Mouse (Mus musculus) T-helper 1 cell (primary cell): ENCODE measurements around the gene Acot6.

Experiments used
- in situ Hi-C: fragments of 300-600 bp; cut with MboI, MseI; formaldehyde crosslinking; loops from one replicate; pipeline ENCODE4 v1.15.1; 2025; ENCODE audit warnings: high pct_unique_total_duplicates

Acot6 gene

GRCm38 (mm10) chr12:84151911-84152310 lies 51.5 kb downstream of the Acot6 start:
- in situ Hi-C loops: no loop called here

GRCm38 (mm10) chr12:84152352-84153190 lies 52.1 kb downstream of the Acot6 start:
- in situ Hi-C loops: no loop called here

GRCm38 (mm10) chr12:84153414-84153813 lies 53.0 kb downstream of the Acot6 start:
- in situ Hi-C loops: no loop called here

GRCm38 (mm10) chr12:84154786-84155522 lies 54.5 kb downstream of the Acot6 start:
- in situ Hi-C loops: no loop called here

- in situ Hi-C loops: no loop called here
Measured at GRCm38 (mm10) chr12:84155523-84155871, 55.0 kb downstream of the Acot6 start.

- in situ Hi-C loops: no loop called here
Measured at GRCm38 (mm10) chr12:84156210-84156609, 55.8 kb downstream of the Acot6 start.

GRCm38 (mm10) chr12:84158156-84158555 lies 57.7 kb downstream of the Acot6 start:
- in situ Hi-C loops: no loop called here

GRCm38 (mm10) chr12:84160491-84160890 lies 60.0 kb downstream of the Acot6 start:
- in situ Hi-C loops: no loop called here
